In genomic region chr5:119615681-119616080, GRCm38 (mm10) we compare ENCODE assay signal across 25 mouse cellular contexts. TPM values are rescaled to one million over a fixed set of nuclear protein-coding genes. Genes with fewer than 3 reads are reported as not detected.
DNase-seq lines count a peak whose midpoint lies in the region; ATAC-seq lines count a peak whose summit lies in the region.
"Had no signal": no experiment of that assay in that cellular context is flagged by ENCODE, and none has a peak within 500 bp of the region (broad histone marks: within the 10 kb centered on the region; RNA-seq: fewer than 3 reads in every experiment).

No protein-coding gene starts in this region.

- no peak overlapping the region for H3K4me3 ChIP-seq in heart, embryonic 10.5 days
- H3K4me3 ChIP-seq in midbrain, embryonic 11.5 days (ENCODE audit: low read depth, low read length): no peak overlapping the region
- H3K4me3 ChIP-seq in midbrain, embryonic 15.5 days: no peak overlapping the region
- no peak overlapping the region for H3K4me3 ChIP-seq in embryonic facial prominence, embryonic 12.5 days
- H3K4me3 ChIP-seq: forebrain, embryonic 10.5 days; forebrain, embryonic 13.5 days; gastrocnemius, adult 2 months; heart, embryonic 13.5 days had no signal

- peaks cover 55% of the 10 kb centered on the region for H3K27me3 ChIP-seq in heart, embryonic 10.5 days (ENCODE audit: insufficient read depth, poor library complexity, severe bottlenecking)
- H3K27me3 ChIP-seq in midbrain, embryonic 11.5 days (ENCODE audit: control insufficient read depth, insufficient read depth, low read length): peaks cover 6% of the 10 kb centered on the region
- H3K27me3 ChIP-seq in midbrain, embryonic 15.5 days (replicated peaks): peaks cover 11% of the 10 kb centered on the region
- H3K27me3 ChIP-seq in embryonic facial prominence, embryonic 12.5 days: 0 out of 2 replicates have a peak, but pooled peaks cover 3% of the 10 kb centered on the region
- H3K27me3 ChIP-seq: forebrain, embryonic 13.5 days had no signal

- no peaks in the 10 kb centered on the region for H3K36me3 ChIP-seq in heart, embryonic 10.5 days
- H3K36me3 ChIP-seq in midbrain, embryonic 11.5 days (ENCODE audit: control insufficient read depth, insufficient read depth, low read length): no peaks in the 10 kb centered on the region
- H3K36me3 ChIP-seq in midbrain, embryonic 15.5 days (replicated peaks): no peaks in the 10 kb centered on the region
- H3K36me3 ChIP-seq in embryonic facial prominence, embryonic 12.5 days: no peaks in the 10 kb centered on the region
- H3K36me3 ChIP-seq: forebrain, embryonic 10.5 days; heart, embryonic 13.5 days had no signal

- no peaks in the 10 kb centered on the region for H3K9me3 ChIP-seq in heart, embryonic 10.5 days
- H3K9me3 ChIP-seq in midbrain, embryonic 11.5 days (ENCODE audit: control insufficient read depth, low read length): no peaks in the 10 kb centered on the region
- no peaks in the 10 kb centered on the region for H3K9me3 ChIP-seq in midbrain, embryonic 15.5 days
- H3K9me3 ChIP-seq in embryonic facial prominence, embryonic 12.5 days: no peaks in the 10 kb centered on the region
- H3K9me3 ChIP-seq: forebrain, embryonic 10.5 days; forebrain, embryonic 13.5 days; heart, embryonic 13.5 days had no signal

- DNase-seq in heart, embryonic 10.5 days (ENCODE audit: low spot score): no peak
- no peak for DNase-seq in heart, adult 8-10 months (ENCODE audit: low spot score)
- peak; percentile 67 for DNase-seq in midbrain, embryonic 11.5 days (ENCODE audit: low spot score, missing footprints)
- no peak for DNase-seq in cerebellum, postnatal 14 days
- DNase-seq: adrenal gland, adult 2 months; adrenal gland, postnatal 14 days; cerebellum, adult 11 months; cerebellum, adult 2 months; cerebellum, postnatal 10 days; forebrain, postnatal 0 days; gastrocnemius, adult 2 months; gastrocnemius, postnatal 14 days; heart, adult 11 months; heart, postnatal 14 days; heart, postnatal 4 days; kidney, adult 11 months had no signal

- peak overlapping the region; percentile 0; the same call in 1 of the 2 replicates for H3K27ac ChIP-seq in heart, embryonic 10.5 days
- H3K27ac ChIP-seq in midbrain, embryonic 11.5 days (ENCODE audit: low read depth, low read length): no peak overlapping the region
- H3K27ac ChIP-seq in midbrain, embryonic 15.5 days: no peak overlapping the region
- H3K27ac ChIP-seq in embryonic facial prominence, embryonic 12.5 days: peak overlapping the region; percentile 46; the same call in 1 of the 2 replicates
- H3K27ac ChIP-seq: forebrain, embryonic 10.5 days; forebrain, embryonic 13.5 days; gastrocnemius, adult 2 months; heart, embryonic 13.5 days; hindbrain, embryonic 14.5 days; hindbrain, postnatal 0 days had no signal

- no peak overlapping the region for H3K4me2 ChIP-seq in midbrain, embryonic 11.5 days
- no peak overlapping the region for H3K4me2 ChIP-seq in midbrain, embryonic 15.5 days
- H3K4me2 ChIP-seq in embryonic facial prominence, embryonic 12.5 days (replicated peaks): 0 out of 2 replicates have a peak overlapping the region, but pooled peaks have one; percentile 11
- H3K4me2 ChIP-seq: forebrain, embryonic 13.5 days; heart, embryonic 13.5 days; hindbrain, embryonic 14.5 days had no signal

- 26% methylated on average over 5 of the region's 5 CpGs for WGBS in heart, embryonic 10.5 days
- WGBS in midbrain, embryonic 11.5 days: 61% methylated on average over 5 of the region's 5 CpGs
- 60% methylated on average over 5 of the region's 5 CpGs for WGBS in midbrain, embryonic 15.5 days
- WGBS in embryonic facial prominence, embryonic 12.5 days: 18% methylated on average over 5 of the region's 5 CpGs

- H3K4me1 ChIP-seq in heart, embryonic 10.5 days: peaks cover 48% of the 10 kb centered on the region
- H3K4me1 ChIP-seq in midbrain, embryonic 11.5 days (ENCODE audit: control insufficient read depth, insufficient read depth, low read length): no peaks in the 10 kb centered on the region
- peaks cover 4% of the 10 kb centered on the region; the same call in 1 of the 2 replicates for H3K4me1 ChIP-seq in midbrain, embryonic 15.5 days
- H3K4me1 ChIP-seq in embryonic facial prominence, embryonic 12.5 days: peaks cover 39% of the 10 kb centered on the region

- H3K9ac ChIP-seq in midbrain, embryonic 11.5 days (ENCODE audit: low read length): no peak overlapping the region
- no peak overlapping the region for H3K9ac ChIP-seq in midbrain, embryonic 15.5 days
- no peak overlapping the region for H3K9ac ChIP-seq in embryonic facial prominence, embryonic 12.5 days
- H3K9ac ChIP-seq: forebrain, embryonic 13.5 days; forebrain, postnatal 0 days; heart, embryonic 13.5 days; hindbrain, embryonic 14.5 days had no signal

- no peak for ATAC-seq in midbrain, embryonic 11.5 days (ENCODE audit: low FRiP score)
- ATAC-seq in midbrain, embryonic 15.5 days (replicated peaks): no peak
- no peak for ATAC-seq in embryonic facial prominence, embryonic 12.5 days (ENCODE audit: insufficient number of reproducible peaks, insufficient read depth, low FRiP score, low TSS enrichment)
- ATAC-seq: forebrain, embryonic 13.5 days; forebrain, postnatal 0 days; hindbrain, postnatal 0 days; inflammation-experienced regulatory T-cells, adult 6 months had no signal

RNA-seq across cellular contexts. Expression of gene Tbx3, which starts 54.8 kb away (rescaled TPM):
- 17.0 and 41.7 TPM in 2 replicates for polyA plus RNA-seq in heart, embryonic 10.5 days (2016; fragmentation: Nextera tagmentation; extraction: Ambion mirVana)
- 10 to 100 TPM in 3 of 4 experiments, 1 to 10 TPM in 1; 8.9 to 12.7 (median 10.2) TPM for total RNA-seq in heart, adult 8-10 months (2022)
- 1.3 and 1.4 TPM in 2 replicates for polyA plus RNA-seq in midbrain, embryonic 11.5 days (2014; fragmentation: Nextera tagmentation; extraction: Ambion mirVana)
- polyA plus RNA-seq in midbrain, embryonic 15.5 days (2015; fragmentation: Nextera tagmentation; extraction: Ambion mirVana): 2.9 and 4.7 TPM in 2 replicates
- 59.5 and 65.3 TPM in 2 replicates for polyA plus RNA-seq in embryonic facial prominence, embryonic 12.5 days (2016; fragmentation: Nextera tagmentation; extraction: Ambion mirVana)
- total RNA-seq: MEL had no signal

Comparison
In these comparisons a context has a peak if more than half of its experiments do, and no peak if none do; other contexts are left out.
1. H3K27ac ChIP-seq: peak in heart, embryonic 10.5 days (single experiment) and embryonic facial prominence, embryonic 12.5 days (single experiment); none in midbrain, embryonic 11.5 days (single experiment) and midbrain, embryonic 15.5 days (single experiment).